Mouse (Mus musculus): ENCODE data around the gene Ptger4.

DNA sequence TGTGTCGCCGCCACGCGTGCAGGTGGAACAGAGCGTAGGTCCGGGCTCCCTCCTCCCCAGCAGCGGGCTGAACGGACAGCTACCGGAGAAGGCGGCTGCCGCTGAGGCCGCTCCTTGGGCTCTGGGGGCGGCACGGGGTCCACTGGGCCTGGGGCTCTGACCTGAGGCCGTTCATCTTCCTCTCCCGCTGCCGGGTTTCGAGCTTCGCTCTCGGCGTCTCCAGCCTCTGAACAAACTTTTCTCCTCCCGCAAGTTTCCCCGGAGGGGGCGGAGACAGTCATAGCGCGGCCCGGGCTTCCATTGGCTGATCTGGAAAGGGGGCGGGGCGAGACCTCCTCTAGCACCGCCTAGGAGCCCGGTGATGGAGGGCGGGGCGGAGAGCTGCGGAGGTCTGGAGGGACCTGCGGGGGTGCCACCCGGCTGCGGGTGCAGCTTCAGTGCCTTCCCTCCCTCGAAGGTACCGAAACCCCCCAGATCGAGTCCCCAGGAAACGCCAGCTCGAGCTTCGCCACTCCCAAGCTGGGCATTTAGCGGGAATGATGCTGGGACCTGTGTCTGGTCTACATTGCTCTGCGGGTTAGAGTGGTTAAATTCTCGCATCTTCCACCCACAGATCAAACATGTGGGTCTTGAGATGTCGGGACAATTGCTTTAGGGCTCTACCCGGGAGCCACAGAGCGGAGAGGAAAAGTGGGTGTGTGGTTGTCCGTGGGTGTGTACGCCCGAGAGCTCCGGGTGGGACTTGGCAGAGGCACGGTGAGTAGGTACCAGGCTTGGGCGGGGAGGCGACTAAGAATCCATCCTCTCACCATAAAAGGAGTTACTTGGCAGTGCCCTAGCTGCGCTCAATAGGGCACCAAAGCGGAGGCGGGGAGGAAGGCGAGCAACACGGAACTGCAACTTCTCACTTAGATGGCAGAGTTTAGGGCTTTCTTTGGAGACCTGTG, at the start of gene Ptger4:
- TF ChIP-seq CTCF (IDR thresholded peaks at IDR 0.05; ENCODE audit: low read depth) (no peak), EP300 (IDR thresholded peaks at IDR 0.05; ENCODE audit: low read depth) (no peak)

All from heart, postnatal 0 days (tissue).